Mouse (Mus musculus): ENCODE data around the gene Inhbb. TPM values are rescaled to one million over a fixed set of nuclear protein-coding genes. Genes with fewer than 3 reads are reported as not detected.

Inhbb gene
- 0.40 and 0.55 TPM in 2 replicates for polyA plus RNA-seq (2015; fragmentation: Nextera tagmentation; extraction: Ambion mirVana)

GRCm38 (mm10) chr1:119421576-119422421 is at the start of gene Inhbb:
Inhbb (minus strand) TSS chr1:119422248.
- Histone ChIP-seq H3K4me1 (replicated peaks; ENCODE audit: insufficient read depth, low read length) (peaks cover 14% of the 10 kb centered on the region), H3K27me3 (ENCODE audit: insufficient read depth, low read length) (peaks cover 55% of the 10 kb centered on the region), H3K9ac (ENCODE audit: low read depth, low read length) (peak within 1 kb of the TSS; percentile 49), H3K4me3 (replicated peaks; ENCODE audit: low read depth, low read length) (peak within 1 kb of the TSS; percentile 57), H3K4me2 (ENCODE audit: low read length) (peak within 1 kb of the TSS; percentile 98), H3K36me3 (ENCODE audit: insufficient read depth, low read length) (no peaks in the 10 kb centered on the region), H3K27ac (no peak within 1 kb of the TSS), H3K9me3 (replicated peaks; ENCODE audit: low read length) (no peaks in the 10 kb centered on the region)
- under 1% methylated on average over 59 of the region's 92 CpGs for WGBS
- TF ChIP-seq CTCF (IDR thresholded peaks at IDR 0.05; ENCODE audit: low read depth): no peak
- DNase-seq (ENCODE audit: low spot score) (peak; percentile 54), ATAC-seq (replicated peaks; ENCODE audit: low FRiP score, low read depth) (0 out of 2 replicates have a peak, but pooled peaks have one; percentile 23)

DNA sequence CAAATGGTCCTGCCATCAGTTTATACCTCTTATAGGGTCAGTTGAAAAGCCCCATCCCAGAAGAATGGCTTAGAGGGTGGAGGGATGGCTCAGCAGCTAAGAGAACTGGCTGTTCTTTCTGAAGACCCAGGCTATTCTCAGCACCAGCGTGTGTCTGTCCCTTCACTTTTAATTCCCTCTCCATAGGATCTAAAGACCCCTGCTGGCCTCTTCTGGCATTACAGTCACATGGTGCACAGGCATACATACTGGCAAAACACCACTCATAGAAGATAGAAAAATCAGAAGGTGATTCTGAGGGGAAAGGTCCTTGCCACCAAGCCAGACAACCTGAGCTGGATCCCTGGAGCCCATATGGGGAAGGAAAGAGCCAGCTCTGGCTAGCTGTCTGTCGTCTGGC is 41.3 kb upstream of the Inhbb start:
- no peaks in the 10 kb centered on the region for H3K36me3 ChIP-seq (ENCODE audit: insufficient read depth, low read length)
- H3K4me3 ChIP-seq (replicated peaks; ENCODE audit: low read depth, low read length): no peak overlapping the region
- no peaks in the 10 kb centered on the region for H3K9me3 ChIP-seq (replicated peaks; ENCODE audit: low read length)
- H3K9ac ChIP-seq (ENCODE audit: low read depth, low read length): no peak overlapping the region
- no peak overlapping the region for H3K4me2 ChIP-seq (ENCODE audit: low read length)
- DNase-seq (ENCODE audit: low spot score) (peak; percentile 64), ATAC-seq (replicated peaks; ENCODE audit: low FRiP score, low read depth) (no peak)
- no peaks in the 10 kb centered on the region for H3K27me3 ChIP-seq (ENCODE audit: insufficient read depth, low read length)
- WGBS: 54% methylated on average over 2 of the region's 2 CpGs
- H3K4me1 ChIP-seq (replicated peaks; ENCODE audit: insufficient read depth, low read length): no peaks in the 10 kb centered on the region
- H3K27ac ChIP-seq: no peak overlapping the region
- TF ChIP-seq CTCF (IDR thresholded peaks at IDR 0.05; ENCODE audit: low read depth): peak; percentile 70

GRCm38 (mm10) chr1:119460062-119460461 is 38.0 kb upstream of the Inhbb start:
- Histone ChIP-seq H3K9me3 (replicated peaks; ENCODE audit: low read length) (no peaks in the 10 kb centered on the region), H3K9ac (ENCODE audit: low read depth, low read length) (no peak overlapping the region), H3K4me1 (replicated peaks; ENCODE audit: insufficient read depth, low read length) (no peaks in the 10 kb centered on the region), H3K27ac (no peak overlapping the region), H3K4me3 (replicated peaks; ENCODE audit: low read depth, low read length) (no peak overlapping the region), H3K4me2 (ENCODE audit: low read length) (no peak overlapping the region), H3K36me3 (ENCODE audit: insufficient read depth, low read length) (no peaks in the 10 kb centered on the region), H3K27me3 (ENCODE audit: insufficient read depth, low read length) (no peaks in the 10 kb centered on the region)
- ATAC-seq (replicated peaks; ENCODE audit: low FRiP score, low read depth) (no peak), DNase-seq (ENCODE audit: low spot score) (no peak)
- 80% methylated on average over 2 of the region's 2 CpGs for WGBS
- TF ChIP-seq CTCF (IDR thresholded peaks at IDR 0.05; ENCODE audit: low read depth): no peak

- H3K27me3 ChIP-seq (ENCODE audit: insufficient read depth, low read length): no peaks in the 10 kb centered on the region
- no peaks in the 10 kb centered on the region for H3K36me3 ChIP-seq (ENCODE audit: insufficient read depth, low read length)
- no peaks in the 10 kb centered on the region for H3K9me3 ChIP-seq (replicated peaks; ENCODE audit: low read length)
- WGBS: 7% methylated on average over 10 of the region's 10 CpGs
- TF ChIP-seq CTCF (IDR thresholded peaks at IDR 0.05; ENCODE audit: low read depth): peak; percentile 77
- no peak overlapping the region for H3K9ac ChIP-seq (ENCODE audit: low read depth, low read length)
- no peaks in the 10 kb centered on the region for H3K4me1 ChIP-seq (replicated peaks; ENCODE audit: insufficient read depth, low read length)
- DNase-seq (ENCODE audit: low spot score) (peak; percentile 90), ATAC-seq (replicated peaks; ENCODE audit: low FRiP score, low read depth) (no peak)
- H3K4me3 ChIP-seq (replicated peaks; ENCODE audit: low read depth, low read length): no peak overlapping the region
- peak overlapping the region; percentile 23; the same call in 1 of the 2 replicates for H3K4me2 ChIP-seq (ENCODE audit: low read length)
- H3K27ac ChIP-seq: no peak overlapping the region
Measured at GRCm38 (mm10) chr1:119457993-119458605, 36.1 kb upstream of the Inhbb start.

GRCm38 (mm10) chr1:119457528-119457855 is 35.4 kb upstream of the Inhbb start:
- Histone ChIP-seq H3K4me2 (ENCODE audit: low read length) (peak overlapping the region; percentile 50), H3K27me3 (ENCODE audit: insufficient read depth, low read length) (no peaks in the 10 kb centered on the region), H3K9me3 (replicated peaks; ENCODE audit: low read length) (no peaks in the 10 kb centered on the region), H3K36me3 (ENCODE audit: insufficient read depth, low read length) (no peaks in the 10 kb centered on the region), H3K27ac (no peak overlapping the region), H3K9ac (ENCODE audit: low read depth, low read length) (no peak overlapping the region), H3K4me1 (replicated peaks; ENCODE audit: insufficient read depth, low read length) (no peaks in the 10 kb centered on the region), H3K4me3 (replicated peaks; ENCODE audit: low read depth, low read length) (peak overlapping the region; percentile 9; the same call in 1 of the 2 replicates)
- 28% methylated on average over 5 of the region's 5 CpGs for WGBS
- TF ChIP-seq CTCF (IDR thresholded peaks at IDR 0.05; ENCODE audit: low read depth): no peak
- ATAC-seq (replicated peaks; ENCODE audit: low FRiP score, low read depth) (no peak; the same call in 1 of the 2 replicates), DNase-seq (ENCODE audit: low spot score) (peak; percentile 15)

DNA sequence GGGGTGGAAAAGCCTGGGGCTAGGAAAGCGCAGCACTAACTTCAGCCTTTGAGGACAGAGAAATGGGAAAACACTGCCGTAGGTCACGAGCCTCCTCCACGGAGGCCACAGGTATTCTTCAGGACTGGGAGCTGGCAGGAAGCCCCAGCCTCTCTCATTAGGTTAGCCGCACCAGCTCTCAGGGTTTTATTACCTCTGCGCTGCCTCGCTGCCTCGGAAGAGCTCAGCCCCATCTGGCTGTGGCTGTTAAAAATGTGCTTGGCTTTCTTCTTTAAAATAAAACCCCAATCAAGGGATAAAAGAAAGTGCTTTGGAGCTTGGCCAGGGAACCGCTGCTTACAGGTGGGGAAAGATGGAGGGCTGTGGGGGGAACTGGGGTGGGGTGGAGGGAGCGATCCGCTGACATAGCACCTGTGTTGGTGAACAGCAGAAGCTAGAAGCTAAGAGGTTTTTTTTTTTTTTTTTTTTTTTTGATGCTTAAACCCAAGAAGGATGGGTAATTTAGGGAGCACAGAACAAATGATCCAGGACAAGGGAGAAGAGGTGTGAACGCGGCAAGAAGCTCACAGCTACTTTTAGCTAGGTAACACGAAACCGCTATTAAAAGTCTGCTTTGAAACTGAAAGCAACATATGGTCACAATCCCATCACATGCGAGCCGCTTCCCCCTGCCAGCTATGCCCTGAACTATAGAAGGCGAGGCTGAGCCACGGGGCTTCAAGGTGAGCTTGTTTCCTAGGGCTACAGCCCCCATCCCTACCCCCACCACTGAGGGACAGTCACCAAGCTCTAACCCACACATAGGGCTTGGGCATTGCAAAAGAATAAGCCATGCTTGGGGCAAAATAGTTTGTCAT is 34.9 kb upstream of the Inhbb start:
- H3K4me2 ChIP-seq (ENCODE audit: low read length): peak overlapping the region; percentile 50
- no peaks in the 10 kb centered on the region for H3K36me3 ChIP-seq (ENCODE audit: insufficient read depth, low read length)
- H3K27me3 ChIP-seq (ENCODE audit: insufficient read depth, low read length): no peaks in the 10 kb centered on the region
- peak; percentile 35; the same call in 1 of the 2 replicates for TF ChIP-seq CTCF (IDR thresholded peaks at IDR 0.05; ENCODE audit: low read depth)
- no peaks in the 10 kb centered on the region for H3K9me3 ChIP-seq (replicated peaks; ENCODE audit: low read length)
- H3K27ac ChIP-seq: no peak overlapping the region
- H3K4me3 ChIP-seq (replicated peaks; ENCODE audit: low read depth, low read length): peak overlapping the region; percentile 9; the same call in 1 of the 2 replicates
- peak; percentile 65 for DNase-seq (ENCODE audit: low spot score)
- ATAC-seq (replicated peaks; ENCODE audit: low FRiP score, low read depth): peak; percentile 66
- no peaks in the 10 kb centered on the region for H3K4me1 ChIP-seq (replicated peaks; ENCODE audit: insufficient read depth, low read length)
- 5% methylated on average over 19 of the region's 19 CpGs for WGBS
- no peak overlapping the region for H3K9ac ChIP-seq (ENCODE audit: low read depth, low read length)

Measured in kidney, postnatal 0 days (tissue).